Mouse (Mus musculus) forebrain, postnatal 0 days (tissue): ENCODE measurements around the gene Zfp536. TPM values are rescaled to one million over a fixed set of nuclear protein-coding genes. Genes with fewer than 3 reads are reported as not detected.

Source experiments
- ATAC-seq: fragments of 200-750 bp; cut with Nextera tagmentation; 2 replicates; pipeline ENCODE4 v1.8.0; 2017; ENCODE audit warnings: mild to moderate bottlenecking, moderate library complexity
- DNase-seq: peaks from one replicate; pipeline ENCODE4 v3.0.0-alpha.2; 2015
- H3K27ac ChIP-seq: fragments of 300-500 bp; sonication (generic); 2 replicates; pipeline ENCODE4 v1.5.1; 2014; ENCODE audit warnings: low read depth, mild to moderate bottlenecking, antibody characterized with exemption, low read length, moderate library complexity, mixed read lengths
- H3K27me3 ChIP-seq: fragments of 300-500 bp; sonication (generic); 2 replicates; pipeline ENCODE4 v1.6.1; 2014; ENCODE audit warnings: mild to moderate bottlenecking, low read length, mixed read lengths; ENCODE audit not compliant: insufficient read depth
- H3K36me3 ChIP-seq: fragments of 300-500 bp; sonication (generic); 2 replicates; pipeline ENCODE4 v1.6.1; 2014; ENCODE audit warnings: mild to moderate bottlenecking, moderate library complexity; ENCODE audit not compliant: insufficient read depth
- H3K4me1 ChIP-seq: fragments of 300-500 bp; sonication (generic); 2 replicates; pipeline ENCODE4 v1.6.1; 2014; ENCODE audit warnings: antibody characterized with exemption; ENCODE audit not compliant: insufficient read depth
- H3K4me2 ChIP-seq: fragments of 300-500 bp; sonication (generic); 2 replicates; pipeline ENCODE4 v1.6.1; 2014; ENCODE audit warnings: low read depth, mild to moderate bottlenecking, moderate library complexity
- H3K4me3 ChIP-seq: fragments of 300-500 bp; sonication (generic); 2 replicates; pipeline ENCODE4 v1.5.1; 2014; ENCODE audit warnings: low read depth, low read length, mixed read lengths
- H3K9ac ChIP-seq: fragments of 300-500 bp; sonication (generic); 2 replicates; pipeline ENCODE4 v1.6.1; 2014; ENCODE audit warnings: mild to moderate bottlenecking
- H3K9me3 ChIP-seq: fragments of 300-500 bp; sonication (generic); 2 replicates; pipeline ENCODE4 v1.6.1; 2016; ENCODE audit warnings: low read length
- CTCF ChIP-seq: sonication (generic); IDR thresholded peaks from 2 replicates; pipeline ENCODE4 v1.5.1; 2016; ENCODE audit warnings: antibody characterized with exemption, control low read depth, low read depth
- WGBS: fragments of 180-500 bp; shearing (Covaris S2); extraction: QIAGEN DNeasy Blood & Tissue Kit; methylation state at CpG from one replicate; pipeline ENCODE4 v1.1.7; 2014; 5-methylcytosine and 5-hydroxymethylcytosine counted together
- polyA plus RNA-seq: library from polyadenylated mRNA; unstranded; fragments of >200 nt; fragmentation: Nextera tagmentation; extraction: Ambion mirVana; gene quantifications from 2 replicates; pipeline ENCODE4 v1.2.1, GENCODE M21; 2015
- total RNA-seq: library from RNA; depleted of rRNA; stranded (reverse); fragments of >200 nt; gene quantifications from 2 replicates; pipeline ENCODE4 v1.2.3, GENCODE M21; 2014

Zfp536 gene
- total and polyA plus RNA-seq, 2 experiments from 2014 or later = 17.0 to 34.9 TPM

DNA sequence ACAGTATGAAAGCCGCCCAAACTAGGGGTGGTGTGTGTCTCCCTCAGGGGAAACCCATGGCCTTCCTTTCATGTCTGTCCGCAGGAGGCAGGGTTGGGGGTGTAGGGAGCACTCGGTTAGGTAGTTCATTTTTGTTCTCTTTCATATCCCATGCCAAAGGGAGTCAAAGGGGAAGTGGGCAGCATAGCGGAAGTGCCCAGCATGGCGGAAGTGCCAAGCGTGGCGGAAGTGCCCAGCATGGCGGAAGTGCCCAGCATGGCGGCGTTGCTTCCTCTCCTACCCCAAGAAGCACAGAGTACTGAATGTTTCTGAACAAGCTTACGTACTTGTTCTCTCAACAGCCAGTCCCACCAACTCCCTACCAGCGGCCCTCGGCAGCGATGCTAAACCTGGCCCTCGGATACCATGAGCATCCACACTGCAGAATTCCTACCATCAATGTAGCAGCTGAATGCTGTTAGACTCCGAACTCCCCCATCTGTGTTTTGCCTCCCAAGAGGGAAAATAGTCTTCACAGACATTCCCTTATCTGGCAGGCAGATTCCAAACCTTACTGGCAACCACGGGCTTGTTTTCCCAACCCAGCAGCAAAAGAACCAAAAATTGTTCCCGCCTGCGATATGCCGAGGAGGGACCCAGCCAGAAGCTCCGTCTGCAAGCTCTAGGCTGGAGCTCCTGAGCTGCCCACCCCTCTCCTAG is 125.4 kb downstream of the Zfp536 start:
- WGBS = 81% methylated on average over 21 of the region's 21 CpGs
- Histone ChIP-seq H3K4me2 (no peak overlapping the region), H3K27ac (no peak overlapping the region; the same call in 1 of the 2 replicates), H3K4me3 (no peak overlapping the region), H3K4me1 (peaks cover 6% of the 10 kb centered on the region), H3K9me3 (0 out of 2 replicates have a peak, but pooled peaks cover 3% of the 10 kb centered on the region), H3K27me3 (no peaks in the 10 kb centered on the region), H3K36me3 (no peaks in the 10 kb centered on the region), H3K9ac (no peak overlapping the region)
- DNase-seq (peak; percentile 75), ATAC-seq (peak; percentile 76)
- TF ChIP-seq CTCF = no peak

DNA sequence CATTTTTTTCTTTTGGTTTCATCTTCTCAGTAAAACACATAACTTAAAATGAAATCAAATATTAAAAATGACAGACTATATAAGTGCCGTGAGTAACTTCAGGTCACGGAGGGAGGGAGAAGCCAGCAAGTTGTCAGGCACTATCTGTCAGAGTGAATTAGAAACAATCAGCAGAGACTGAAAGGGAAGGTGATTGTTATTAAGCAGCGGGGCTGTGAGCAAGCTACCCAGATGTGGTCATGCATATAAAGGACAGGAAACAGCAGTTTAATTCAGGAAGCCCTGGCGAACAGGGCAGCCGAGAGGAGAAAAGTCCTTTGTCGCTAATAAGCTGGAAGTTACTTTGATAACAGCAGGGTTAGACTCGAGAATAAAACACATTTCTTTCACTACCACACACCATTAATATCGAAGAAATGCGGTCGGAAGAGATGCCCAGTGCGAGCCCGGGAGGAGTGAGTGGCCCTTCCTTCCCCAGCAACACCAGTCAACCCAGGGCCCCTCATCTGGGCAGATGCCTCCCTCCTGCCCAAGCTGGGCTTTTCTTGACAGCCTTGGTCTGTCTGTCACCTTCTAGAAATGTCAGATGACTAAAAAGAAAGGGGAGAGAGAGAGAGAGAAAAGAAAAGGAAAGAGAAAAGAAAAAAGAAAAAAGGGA is 133.6 kb downstream of the Zfp536 start:
- no peak for TF ChIP-seq CTCF
- Histone ChIP-seq H3K4me3 (no peak overlapping the region), H3K4me1 (peaks cover 3% of the 10 kb centered on the region; the same call in 1 of the 2 replicates), H3K9me3 (0 out of 2 replicates have a peak, but pooled peaks cover 3% of the 10 kb centered on the region), H3K4me2 (no peak overlapping the region), H3K9ac (no peak overlapping the region), H3K36me3 (no peaks in the 10 kb centered on the region), H3K27ac (no peak overlapping the region), H3K27me3 (no peaks in the 10 kb centered on the region)
- DNase-seq (no peak), ATAC-seq (no peak)
- 22% methylated on average over 12 of the region's 12 CpGs for WGBS

DNA sequence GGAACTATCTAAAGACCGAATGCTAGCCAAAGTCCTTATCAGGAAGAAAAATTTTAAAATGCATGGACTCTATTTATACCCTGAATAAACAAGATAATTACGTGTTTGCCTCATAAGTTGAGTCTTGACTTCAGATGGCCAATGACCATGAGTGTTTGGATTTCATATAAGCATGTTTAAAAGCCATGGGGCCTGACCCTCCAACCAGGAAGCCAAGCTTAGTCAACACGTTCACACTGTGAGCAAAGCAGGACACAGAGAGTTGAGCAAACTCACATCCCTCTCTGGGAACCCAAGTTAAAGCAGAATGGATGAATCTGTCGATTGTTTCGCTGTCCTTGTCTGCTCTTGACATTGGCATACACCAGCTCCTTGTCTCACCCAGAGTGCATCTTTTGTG is 138.6 kb downstream of the Zfp536 start:
- 82% methylated on average over 5 of the region's 5 CpGs for WGBS

DNA sequence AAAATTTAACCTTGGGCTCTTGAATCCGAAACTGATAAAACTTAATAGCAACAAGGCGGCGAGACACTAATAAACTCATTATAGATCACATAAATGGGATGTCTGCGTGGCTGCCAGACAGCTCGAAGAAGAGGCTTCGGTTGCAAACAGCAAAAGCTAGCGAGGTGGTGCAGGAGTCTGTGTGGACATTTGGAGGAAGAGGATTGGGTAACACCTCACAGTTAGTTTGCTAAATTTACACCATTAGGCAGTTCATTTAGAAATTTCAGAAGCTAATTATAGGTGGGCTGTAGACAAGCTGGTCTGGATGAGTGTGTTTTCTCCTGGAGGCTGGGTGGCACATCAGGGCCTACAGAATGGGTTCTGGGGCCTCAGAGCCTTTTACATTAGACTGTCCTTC is 143.0 kb downstream of the Zfp536 start:
- 77% methylated on average over 7 of the region's 7 CpGs for WGBS
- H3K9me3 ChIP-seq = no peaks in the 10 kb centered on the region
- H3K27ac ChIP-seq = no peak overlapping the region
- H3K36me3 ChIP-seq = no peaks in the 10 kb centered on the region
- H3K4me2 ChIP-seq = no peak overlapping the region
- H3K9ac ChIP-seq = no peak overlapping the region
- H3K4me3 ChIP-seq = no peak overlapping the region
- H3K4me1 ChIP-seq = peaks cover 6% of the 10 kb centered on the region; the same call in 1 of the 2 replicates
- ATAC-seq (no peak), DNase-seq (no peak)
- TF ChIP-seq CTCF = no peak
- H3K27me3 ChIP-seq = no peaks in the 10 kb centered on the region

More for the DNA sequence above, 138.6 kb downstream of the Zfp536 start:
- Histone ChIP-seq H3K27ac (no peak overlapping the region), H3K27me3 (no peaks in the 10 kb centered on the region), H3K9ac (no peak overlapping the region), H3K4me2 (no peak overlapping the region), H3K4me3 (no peak overlapping the region), H3K9me3 (no peaks in the 10 kb centered on the region), H3K36me3 (no peaks in the 10 kb centered on the region), H3K4me1 (no peaks in the 10 kb centered on the region)
- no peak for DNase-seq
- no peak for TF ChIP-seq CTCF
- ATAC-seq = no peak

DNA sequence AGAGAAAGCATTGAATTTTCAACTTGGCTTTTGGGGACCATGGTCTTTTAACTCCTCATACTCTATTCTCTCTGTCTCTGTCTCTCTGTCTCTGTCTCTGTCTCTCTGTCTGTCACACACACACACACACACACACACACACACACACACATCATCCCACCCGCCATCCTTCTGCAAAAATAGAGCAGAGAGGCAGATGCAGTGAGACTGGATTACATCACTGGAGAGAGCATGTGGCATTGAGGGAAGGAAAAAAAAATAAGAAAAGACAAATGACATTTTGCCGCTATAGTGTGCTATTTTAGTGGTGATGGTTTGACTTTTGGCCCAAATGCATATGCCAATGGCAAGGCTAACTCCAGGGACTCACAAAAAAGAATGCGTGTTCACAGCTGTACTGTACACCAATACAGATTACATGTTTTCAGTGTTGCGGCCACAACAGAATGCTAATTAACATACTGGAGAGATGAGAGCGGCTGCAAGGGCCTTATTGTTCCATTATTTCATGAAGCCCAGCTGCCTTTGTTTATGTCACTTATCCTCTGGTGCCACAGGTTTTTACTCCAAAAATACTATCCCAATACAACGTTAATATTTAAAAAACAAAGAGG is 145.4 kb downstream of the Zfp536 start:
- H3K4me1 ChIP-seq = peaks cover 6% of the 10 kb centered on the region; the same call in 1 of the 2 replicates
- DNase-seq = peak; percentile 60
- H3K4me2 ChIP-seq = no peak overlapping the region
- 0 out of 2 replicates have a peak overlapping the region, but pooled peaks have one; percentile 36 for H3K27ac ChIP-seq
- no peak overlapping the region for H3K9ac ChIP-seq
- peak; percentile 40 for ATAC-seq
- WGBS = 18% methylated on average over 6 of the region's 6 CpGs
- H3K36me3 ChIP-seq = no peaks in the 10 kb centered on the region
- no peak for TF ChIP-seq CTCF
- no peak overlapping the region for H3K4me3 ChIP-seq
- H3K27me3 ChIP-seq = no peaks in the 10 kb centered on the region
- no peaks in the 10 kb centered on the region for H3K9me3 ChIP-seq

DNA sequence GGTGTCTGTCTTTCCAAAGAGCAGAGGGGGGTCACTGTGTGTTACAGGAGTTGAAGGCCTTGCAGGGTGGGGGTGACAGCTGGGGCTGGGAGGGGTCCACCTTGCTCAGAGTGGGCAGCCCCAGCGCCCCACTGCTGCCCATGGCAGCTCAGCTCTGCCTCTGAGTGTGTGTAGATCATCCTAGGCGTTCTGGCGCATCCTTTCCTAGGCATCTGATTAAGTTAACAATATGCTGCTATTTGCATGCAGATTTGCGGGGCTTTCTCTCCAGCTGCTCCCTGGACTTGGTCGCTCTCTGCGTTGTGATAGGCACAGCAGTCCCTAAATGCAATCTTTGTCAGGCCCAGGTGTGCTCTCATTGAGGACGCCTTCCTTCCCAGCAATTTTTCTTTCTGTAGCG is 147.7 kb downstream of the Zfp536 start:
- ATAC-seq = no peak
- no peak for TF ChIP-seq CTCF
- H3K9ac ChIP-seq = no peak overlapping the region

More for the DNA sequence above, 147.7 kb downstream of the Zfp536 start:
- peaks cover 6% of the 10 kb centered on the region; the same call in 1 of the 2 replicates for H3K4me1 ChIP-seq
- H3K9me3 ChIP-seq = no peaks in the 10 kb centered on the region
- DNase-seq = peak; percentile 28
- no peak overlapping the region for H3K4me2 ChIP-seq
- no peaks in the 10 kb centered on the region for H3K27me3 ChIP-seq
- H3K4me3 ChIP-seq = no peak overlapping the region
- H3K27ac ChIP-seq = no peak overlapping the region
- WGBS = 29% methylated on average over 8 of the region's 8 CpGs
- no peaks in the 10 kb centered on the region for H3K36me3 ChIP-seq
